Mouse (Mus musculus): ENCODE data around the gene Dera.
"Not testable (repeated sequence)": the region's sequence is repeated elsewhere in the genome, so short reads cannot be mapped to it uniquely, and the experiment has no call there.

Dera gene

DNA sequence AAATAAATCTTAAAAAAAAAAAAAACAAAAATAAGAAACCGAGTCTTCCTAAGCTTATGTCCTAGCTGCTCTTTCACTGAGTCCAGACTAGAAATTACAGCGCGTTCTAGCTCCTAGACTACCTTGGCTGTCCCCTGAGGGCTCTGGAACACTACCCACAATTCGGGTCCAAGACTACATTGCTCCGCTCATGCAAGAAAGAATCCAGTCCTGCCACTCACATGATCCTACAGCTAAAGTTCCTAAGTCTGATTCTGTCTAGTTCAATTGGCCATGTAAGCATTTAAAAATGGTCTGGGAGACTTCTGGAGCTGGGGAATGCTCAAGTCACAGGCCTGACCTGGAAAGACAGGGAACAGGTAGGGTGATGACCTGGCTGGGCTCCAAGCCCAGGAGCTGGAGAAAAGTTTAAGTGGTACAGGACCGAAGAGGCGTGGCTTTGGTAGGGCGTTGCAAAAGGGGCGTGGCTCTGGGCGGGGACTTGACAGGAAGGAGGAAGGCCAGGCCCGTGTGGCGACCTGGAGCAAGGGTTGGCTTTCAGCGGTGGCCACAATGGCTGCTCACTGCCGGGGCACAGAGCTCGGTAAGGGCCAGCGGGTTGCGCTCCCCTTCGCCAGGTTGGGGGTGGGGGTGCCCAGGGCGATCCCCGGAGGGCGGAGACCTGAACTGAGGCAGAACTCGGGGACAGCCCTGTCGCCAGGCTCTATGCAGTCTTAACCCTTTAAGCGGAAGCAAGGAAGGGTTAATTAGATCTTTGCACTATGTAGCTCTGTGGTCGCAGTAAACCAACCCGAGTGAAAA, at the start of gene Dera:
Dera (plus strand) TSS at position 491 of the 801 bp plus-strand sequence.
- DNase-seq: peak; percentile 48

DNA sequence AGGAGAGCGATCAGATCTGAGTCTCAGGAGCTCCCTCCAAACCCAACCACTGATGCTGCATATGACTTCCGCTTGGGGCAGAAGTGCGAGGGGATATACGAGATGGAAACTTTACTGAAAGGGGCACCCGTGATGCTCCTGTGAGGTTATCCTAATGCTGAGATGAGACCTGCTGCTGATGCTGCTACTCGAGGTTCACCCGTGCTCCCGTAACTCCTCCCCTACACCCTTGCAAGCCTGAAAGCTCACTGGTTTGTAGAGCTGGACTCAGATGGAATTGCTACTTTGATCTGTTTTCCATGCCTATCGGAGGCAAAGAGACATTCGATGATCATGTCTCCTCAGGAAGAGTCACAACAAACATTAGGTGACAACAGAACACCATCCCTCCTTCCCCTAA, 48.1 kb upstream of the Dera start:
- DNase-seq: no peak

DNA sequence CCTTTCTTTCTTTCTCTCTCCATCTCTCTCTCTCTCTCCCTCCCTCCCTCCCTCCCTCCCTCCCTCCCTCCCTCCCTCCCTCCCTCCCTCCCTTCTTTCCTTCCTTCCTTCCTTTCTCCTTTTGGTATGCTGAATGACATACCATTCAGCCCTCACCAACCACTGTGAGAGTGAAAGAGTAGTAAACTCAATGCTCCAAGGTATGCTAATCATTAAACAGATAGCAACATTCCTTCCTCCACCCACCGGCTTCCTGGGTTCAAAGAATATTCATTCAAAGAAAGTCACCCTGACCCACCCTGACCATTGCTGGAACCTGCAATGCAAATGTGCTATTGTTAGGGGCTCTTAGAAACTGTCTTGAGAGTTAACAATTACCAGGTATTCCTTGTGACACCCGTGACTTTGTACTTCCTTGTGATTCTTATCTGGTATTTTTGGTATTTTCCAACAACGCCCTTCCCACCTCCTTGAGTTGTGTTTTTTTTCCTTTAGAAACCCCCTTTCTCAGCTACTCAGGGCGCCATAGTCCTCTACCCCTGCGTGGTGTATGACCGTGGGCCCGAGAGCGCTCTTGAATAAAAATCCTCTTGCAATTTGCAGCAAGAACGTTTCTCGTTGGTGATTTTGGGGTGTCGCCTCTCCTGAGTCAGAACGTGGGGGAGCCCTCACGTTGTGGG, 45.5 kb upstream of the Dera start:
- not testable (repeated sequence) for DNase-seq

DNA sequence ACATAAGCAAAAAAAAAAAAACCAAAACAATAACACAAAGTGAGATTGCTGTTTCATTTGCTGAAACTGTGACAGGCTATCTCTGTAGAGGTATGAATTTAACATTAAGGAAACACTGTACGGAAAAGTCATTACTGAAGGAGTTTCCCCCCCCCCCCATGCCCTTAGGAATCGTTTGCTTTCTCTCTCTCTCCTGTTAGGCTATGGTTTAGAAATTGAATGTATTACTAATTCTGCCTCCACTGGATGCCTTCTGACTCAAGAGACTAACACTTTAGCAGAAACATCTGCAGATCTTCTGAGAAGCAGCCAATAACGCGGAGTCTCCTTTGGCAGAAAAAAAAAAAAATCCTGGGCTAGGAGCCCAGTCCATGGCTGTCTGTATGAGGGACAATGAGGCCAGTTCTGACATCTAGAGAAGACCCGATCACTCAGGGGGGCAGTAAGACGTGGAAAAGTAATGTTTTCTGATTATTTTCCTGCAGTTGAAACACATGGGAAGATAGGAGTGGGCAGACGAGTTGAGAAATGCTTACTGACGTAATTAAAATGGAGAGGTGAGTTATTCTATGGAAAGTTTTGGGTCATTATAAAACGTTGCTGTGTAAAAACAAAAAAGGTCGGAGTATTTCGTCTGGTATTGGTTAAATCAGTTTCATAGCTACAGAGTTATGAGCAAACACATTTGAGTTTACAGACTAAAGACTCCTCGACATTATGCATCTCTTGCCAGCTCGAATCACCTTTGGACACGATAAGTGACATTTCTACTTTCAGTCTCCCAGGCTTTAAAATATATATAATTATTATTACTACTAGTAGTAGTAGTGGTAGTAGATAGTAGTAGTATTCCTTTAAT, 43.9 kb upstream of the Dera start:
- no peak for DNase-seq

DNA sequence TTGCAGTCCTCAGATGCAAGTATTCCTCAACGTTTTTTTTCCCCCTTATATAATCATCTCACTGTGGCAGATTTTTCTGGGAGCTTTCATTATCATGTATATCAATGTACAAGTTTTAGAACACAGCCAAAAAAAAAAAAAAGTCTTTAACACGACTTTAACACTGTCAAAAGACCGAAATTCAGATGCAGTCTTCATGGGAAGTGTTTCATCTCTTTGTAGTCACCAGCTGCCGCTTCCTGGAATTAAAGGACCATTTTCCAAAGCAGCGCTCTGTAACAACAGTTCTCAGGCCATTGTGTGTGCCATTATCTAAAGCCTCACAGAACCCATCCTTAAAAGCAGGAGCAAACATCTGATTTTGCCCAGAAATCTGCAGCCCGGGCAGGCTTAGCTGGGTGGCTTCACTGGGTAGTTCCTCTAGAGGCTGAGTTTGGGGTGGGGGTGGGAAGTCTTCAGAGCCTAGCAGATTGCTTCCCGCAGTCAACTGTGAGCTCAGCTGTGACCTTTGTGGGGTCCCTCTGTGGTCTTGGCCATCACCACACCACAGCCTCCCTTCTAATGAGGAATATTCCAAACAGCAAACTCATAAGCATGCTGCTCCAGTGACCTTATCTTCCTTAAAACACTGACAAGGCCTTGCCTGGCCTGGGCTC, 41.6 kb upstream of the Dera start:
- no peak for DNase-seq

DNA sequence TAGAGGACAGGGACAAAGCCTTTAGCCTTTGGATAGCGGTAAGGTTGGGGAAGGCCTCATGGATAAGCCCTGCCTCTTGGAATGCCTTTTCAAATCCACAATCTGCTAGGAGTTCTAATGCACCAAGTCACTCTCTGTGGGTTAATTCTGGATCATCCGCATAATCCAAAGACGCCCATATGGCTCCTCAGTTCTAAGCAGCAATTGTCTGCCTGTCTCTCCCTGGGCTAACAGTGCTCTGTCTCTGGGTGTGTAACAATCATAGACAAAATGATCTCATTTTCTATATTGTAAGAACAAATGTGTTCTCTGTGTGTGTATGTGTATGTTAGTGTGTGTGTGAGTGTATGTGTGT, 41.1 kb upstream of the Dera start:
- DNase-seq: no peak

DNA sequence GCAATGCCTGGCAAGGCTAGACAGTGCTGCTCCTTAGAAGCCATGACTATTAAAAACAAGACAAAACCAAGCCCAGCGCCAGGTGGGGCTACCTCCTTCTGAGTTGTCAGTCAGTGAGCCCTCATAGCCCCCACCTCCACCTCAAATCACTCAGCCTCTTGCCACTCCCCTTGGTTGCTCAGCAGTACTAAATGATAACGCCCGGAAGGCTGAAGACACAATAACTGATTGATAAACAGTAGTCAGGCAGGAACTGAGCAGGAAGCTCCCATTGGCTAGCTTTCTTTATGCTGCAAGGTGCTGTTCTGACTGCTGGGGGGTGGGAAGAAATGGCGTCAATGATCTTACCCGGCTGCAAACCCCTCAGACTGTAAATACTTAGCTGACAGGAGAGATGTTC, 37.5 kb upstream of the Dera start:
- DNase-seq: no peak

DNA sequence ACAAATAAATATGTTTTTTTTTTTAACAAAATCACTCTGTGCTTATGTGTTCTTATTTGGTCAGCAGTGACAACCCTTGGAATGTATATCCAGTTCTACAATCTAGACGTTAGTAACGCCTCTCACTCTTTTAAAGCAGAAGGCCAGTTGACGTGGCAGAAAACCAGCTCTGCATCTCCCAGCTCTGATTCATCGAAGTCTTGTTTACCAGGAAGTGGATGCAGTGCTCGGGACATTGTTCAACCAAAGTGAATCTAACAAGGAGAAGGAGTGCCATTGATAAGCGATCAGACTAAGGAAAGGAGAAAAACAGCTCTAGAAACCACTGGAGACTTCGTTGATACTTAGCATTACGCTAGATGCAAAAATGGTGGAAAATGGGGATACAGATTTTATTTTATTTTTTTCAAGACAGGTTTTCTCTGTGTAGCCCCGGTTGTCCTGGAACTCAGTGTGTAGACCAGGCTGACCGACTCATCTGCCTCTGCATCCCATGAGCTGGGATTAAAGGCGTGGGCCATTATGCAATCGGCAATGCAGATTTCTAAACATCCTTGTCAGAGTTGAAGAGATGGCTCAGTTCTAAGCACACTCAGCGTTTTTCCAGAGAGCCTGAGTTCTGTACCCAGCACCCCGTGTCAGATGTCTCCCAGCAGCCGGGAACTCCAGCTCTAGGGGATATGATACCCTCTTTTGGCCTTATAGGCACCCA, 32.0 kb upstream of the Dera start:
- DNase-seq: no peak

DNA sequence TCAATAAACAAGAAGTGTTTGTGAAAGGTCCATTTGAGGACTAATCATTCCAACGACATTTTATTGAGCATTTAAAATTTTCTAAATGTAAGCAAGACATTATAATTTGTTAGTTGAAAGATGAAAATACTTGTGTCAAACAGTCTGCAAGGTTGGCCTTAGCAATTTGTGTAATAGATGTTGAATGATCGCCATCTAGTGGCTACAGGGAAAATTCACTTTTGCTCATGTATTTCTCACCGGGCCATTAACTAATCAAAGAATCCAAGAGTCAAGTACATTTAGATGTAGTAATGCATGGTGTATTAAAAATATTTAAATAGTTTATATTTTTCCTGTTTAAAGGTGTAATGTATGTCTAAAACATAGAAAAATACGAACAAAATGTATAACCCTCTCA, 30.4 kb upstream of the Dera start:
- peak; percentile 42 for DNase-seq

DNA sequence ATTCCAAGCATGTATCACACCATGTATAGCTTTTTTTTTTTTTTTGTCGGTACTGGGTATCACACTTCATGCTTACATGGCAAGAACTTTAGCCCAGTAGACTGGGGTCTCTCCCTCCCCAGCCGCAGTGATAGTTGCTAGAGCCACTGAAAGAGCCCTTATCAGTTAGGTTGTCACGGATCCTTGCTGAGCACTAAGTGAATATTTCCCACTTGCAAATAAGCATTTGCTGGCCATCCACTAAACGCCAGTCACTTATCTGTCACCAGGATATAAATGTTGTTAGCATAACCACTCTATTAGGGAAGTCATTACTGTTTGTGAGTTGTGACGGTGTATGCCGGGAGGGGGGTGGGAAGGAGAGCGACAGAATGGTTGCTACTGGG, 19.9 kb upstream of the Dera start:
- no peak for DNase-seq

DNA sequence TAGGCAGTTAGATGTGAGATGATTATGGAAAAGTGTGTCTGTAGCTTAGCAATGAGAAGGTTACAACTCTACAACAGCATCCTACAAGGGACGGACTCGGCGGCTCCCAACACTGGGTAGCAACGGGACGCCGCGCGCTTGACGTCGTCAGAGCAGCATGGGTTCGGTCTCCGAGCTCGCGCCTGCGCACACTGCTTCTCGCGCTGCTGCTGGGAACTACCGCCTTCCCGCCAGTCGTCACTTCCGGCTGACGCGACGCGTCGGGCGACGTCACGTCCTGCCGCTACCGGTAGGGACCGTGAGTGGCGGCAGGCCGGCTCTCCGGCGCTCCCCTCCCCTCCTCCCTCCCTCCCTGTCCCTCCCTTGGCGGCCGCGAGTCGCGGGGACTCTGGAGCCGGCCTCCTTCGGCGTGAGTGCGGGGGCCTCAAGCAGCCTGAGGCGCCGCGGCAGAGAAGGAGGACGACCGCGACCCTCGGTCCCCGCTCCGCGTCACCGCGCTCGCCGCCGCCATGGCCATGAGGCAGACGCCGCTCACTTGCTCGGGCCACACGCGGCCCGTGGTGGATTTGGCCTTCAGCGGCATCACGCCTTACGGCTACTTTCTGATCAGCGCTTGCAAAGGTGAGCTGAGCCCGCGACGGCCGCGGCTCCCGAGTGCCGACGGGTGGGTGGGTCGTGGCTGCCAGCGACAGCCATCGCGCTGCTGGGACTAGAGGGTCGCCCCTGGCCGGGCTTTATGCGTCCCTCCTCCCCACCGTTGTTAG, 19.3 kb upstream of the Dera start, which contains the start of gene Strap:
Strap (plus strand) TSS at position 233 of the 764 bp plus-strand sequence.
- peak; percentile 96 for DNase-seq

DNA sequence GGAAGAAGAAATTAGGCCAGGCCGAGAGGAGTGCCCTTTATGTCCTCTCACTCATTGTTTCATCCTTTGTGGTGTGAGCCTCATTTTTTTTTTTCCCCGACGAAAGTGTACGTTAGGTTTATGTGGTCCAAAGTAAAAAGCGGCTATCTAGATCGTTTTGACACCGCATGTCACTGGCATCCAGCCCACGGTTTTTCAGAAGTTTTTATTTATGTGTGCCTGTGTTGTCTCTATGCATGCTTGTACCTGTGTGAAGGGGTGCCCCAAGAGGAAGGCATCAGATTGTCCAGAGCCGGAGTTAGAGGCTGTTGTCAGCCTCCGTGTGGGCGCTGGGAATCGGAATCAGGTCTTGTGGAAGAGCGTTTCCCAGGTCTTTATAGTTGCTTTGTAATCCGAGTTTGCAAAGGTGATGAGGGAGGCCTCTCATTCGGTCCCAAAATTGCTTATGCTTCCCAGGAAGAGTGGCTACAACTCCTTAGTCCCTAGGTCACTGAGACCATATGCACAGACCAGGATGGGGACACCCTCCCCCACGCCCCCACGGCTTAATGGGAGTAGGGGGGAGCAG, 18.6 kb upstream of the Dera start:
- DNase-seq: no peak

DNA sequence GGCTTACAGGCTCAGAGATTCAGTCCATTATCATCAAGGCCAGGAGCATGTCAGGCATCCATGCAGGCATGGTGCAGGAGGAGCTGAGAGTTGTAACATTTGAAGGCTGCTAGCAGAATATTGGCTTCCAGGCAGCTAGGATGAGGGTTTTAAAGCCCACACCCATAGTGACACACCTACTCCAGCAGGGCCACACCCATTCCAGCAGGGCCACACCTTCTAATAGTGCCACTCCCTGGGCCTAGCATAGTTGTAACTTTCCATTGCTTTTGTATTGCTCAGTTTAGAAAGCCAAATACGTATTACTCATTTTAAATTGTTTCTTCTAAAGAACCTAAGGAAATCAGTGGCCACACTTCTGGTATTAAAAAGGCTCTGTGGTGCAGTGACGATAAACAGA, 13.4 kb upstream of the Dera start:
- DNase-seq: no peak

DNA sequence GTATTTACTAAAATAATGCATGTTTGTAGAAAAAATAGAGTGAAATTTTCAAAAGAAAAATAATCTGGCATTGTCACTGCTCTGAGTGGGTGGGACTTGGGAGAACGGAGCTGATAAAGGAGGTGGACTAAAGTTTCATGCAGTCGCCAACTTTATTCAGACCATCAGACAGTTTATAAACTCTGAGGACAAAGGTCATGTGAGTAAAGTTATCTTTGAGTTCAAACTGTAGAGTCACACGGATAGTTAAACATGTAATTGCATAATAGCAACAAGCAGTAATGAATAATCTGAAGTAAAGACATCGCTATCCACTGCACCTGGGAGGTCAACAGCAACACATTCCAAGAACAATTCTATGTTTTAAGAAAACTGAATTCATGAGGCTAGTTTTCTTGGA, 9.6 kb upstream of the Dera start:
- DNase-seq: no peak

DNA sequence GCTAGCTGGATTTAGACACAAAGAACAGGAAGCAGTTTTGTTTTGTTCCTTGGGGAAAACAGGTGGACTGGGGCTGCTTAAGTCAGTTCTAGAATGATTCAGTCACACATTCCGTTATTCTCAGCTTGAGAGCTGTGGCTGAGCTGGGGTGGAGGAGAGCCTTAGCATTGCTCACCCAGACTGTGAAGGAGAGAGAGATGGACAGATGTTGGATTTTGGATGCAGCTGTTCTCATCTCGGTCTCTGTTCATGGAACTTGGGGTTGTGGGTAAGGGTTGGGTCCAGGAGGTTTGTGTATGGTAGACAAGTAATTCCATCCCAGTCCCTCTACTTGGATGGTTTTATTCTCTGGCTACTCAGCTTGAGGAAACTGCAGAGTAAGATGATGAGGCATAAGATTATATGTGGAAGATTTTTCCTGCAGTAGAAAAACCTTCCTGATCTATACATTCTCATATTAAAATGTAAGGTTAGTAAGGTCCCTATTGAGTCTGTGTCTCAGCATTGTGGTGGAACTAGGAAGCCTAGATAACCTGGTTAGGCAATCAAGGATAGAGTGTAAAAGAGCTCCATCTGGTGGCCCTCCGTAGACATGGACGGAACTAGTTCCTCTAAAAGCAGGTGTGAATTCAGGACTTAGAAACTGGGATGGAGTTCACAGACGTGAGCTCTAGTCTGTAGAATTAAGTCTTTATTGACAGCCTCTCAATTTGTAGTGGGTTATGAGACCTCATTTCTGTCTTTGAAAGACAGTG, 7.0 kb upstream of the Dera start:
- DNase-seq: no peak

DNA sequence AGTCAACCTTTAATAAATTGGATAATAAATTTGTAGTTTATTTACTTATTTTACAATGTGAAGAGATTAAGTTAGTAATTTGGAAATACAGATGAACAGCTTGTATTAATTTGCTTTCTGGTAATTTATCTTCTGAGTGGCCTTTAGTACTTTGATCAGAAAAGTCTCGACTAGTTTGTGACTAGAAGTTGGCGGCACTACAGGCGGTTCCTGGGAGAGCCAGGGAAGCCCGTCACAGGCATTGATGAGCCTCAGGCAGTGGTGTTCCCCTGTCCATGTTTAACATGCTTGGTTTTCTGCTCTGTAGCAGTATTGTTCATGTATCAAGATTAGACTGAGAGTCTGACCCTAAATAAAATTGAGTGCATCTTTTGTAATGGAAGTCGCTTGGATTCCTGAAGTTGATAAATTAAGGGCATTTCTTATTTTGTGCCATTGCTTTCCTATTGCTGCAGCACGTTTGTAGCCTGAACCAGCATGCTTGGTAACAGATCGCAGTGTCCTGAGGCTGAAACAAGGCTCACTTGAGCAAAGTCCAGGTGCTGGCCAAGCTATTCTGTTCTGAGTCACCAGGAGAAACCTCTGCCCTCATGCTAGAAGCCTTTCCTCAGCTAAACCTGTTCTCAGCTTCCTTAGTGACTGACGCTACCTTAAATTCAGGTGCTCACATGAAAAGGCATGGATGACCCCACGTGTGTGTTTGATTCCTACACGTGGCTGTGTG, 2.6 kb upstream of the Dera start:
- no peak for DNase-seq

DNA sequence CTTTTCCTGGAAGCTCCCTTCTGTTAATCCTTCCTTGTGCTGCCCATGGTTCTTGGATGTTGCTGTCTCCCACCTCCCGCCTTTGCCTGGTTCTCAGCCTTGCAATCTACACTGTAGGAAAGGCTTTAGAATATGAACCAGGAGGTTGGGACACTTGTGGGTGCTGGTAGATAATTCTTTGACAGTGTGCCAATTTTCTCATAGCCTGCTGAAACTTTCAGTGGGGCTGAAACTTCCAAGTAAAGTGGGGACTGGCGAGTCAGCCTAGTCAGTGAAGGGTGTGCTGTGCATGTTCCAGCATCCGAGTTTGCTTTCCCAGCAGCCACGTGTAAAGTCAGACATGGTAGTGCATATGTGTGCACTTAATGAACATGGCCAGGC, 2.1 kb upstream of the Dera start:
- no peak for DNase-seq

DNA sequence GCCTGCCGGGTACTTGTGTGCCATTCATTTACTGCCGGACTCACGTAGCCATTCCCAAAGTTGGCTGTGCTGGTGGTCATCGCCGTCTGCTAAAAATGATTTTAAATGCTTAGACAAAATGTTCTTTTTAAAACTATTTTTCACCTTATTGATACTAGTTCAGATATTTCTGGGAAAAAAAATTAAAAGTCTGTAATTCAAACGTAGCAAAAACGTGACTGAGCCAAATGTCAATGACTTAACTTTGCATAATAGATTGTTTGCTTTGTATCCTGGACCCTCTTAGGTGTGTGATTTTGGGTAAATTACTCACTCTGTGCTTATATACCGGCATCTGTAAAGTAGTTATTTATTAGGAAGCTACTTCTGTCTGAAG, 499 bp downstream of the Dera start:
- DNase-seq: no peak

DNA sequence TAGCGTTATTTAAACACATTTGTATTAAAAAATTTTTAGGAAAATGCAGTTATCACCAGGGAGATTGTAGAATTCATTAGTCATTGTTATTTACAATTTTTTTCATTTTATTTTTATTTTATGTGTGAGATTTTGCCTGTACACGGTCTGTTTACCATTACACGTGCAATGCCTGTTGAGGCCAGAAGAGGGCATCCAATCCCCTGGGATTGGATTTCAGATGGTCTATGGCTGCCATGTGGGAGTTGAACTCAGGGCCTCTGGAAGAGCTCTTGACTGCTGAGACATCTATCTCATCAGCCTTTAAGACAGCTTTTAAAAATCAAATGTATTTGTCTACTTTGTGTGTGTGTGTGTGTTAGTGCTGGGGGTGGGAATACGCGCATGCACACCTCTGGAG, 2.0 kb downstream of the Dera start:
- no peak for DNase-seq

DNA sequence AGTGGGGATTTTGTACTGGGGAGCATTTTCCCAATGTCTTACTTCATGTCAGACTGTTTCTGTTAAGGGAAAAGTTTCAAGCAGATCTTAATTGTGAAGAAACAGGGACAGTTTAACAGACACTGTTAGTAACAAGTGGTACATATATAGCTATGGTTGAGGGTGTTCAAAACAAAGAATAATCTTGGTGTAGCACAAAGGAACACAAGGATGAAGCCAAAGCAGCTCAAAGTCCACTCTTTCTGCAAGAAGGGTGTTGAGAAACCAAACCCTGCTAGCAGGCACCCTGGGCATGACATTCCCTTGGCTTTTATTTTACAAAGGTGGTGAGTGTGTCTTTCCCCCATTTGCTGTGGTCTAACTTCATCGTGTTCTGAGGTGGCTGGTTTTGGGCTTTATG, 3.5 kb downstream of the Dera start:
- DNase-seq: no peak

Measured in right cerebral cortex, adult 18-20 months (tissue).